Mouse (Mus musculus) urinary bladder, adult 18-20 months (tissue): Measurements from ENCODE around the gene Upk3b.
A peak's percentile ranks its signal among the peaks of the same experiment; 100 is the strongest.
"Not testable (repeated sequence)": the region's sequence is repeated elsewhere in the genome, so short reads cannot be mapped to it uniquely, and the experiment has no call there.

Experiments used
- DNase-seq, 2 experiments: peaks; one replicate each; pipeline ENCODE4 v3.0.0; 2022; ENCODE audit warnings: low spot score in 2 of 2, mixed read lengths in 2 of 2

Upk3b gene

GRCm38 (mm10) chr5:136034868-136035267, 3.4 kb upstream of the Upk3b start:
- DNase-seq, result no peak

- no peak for DNase-seq
Measured at GRCm38 (mm10) chr5:136035285-136035684, 3.0 kb upstream of the Upk3b start.

GRCm38 (mm10) chr5:136036667-136037066, 1.6 kb upstream of the Upk3b start:
- no peak for DNase-seq

GRCm38 (mm10) chr5:136040210-136040609, 1.9 kb downstream of the Upk3b start:
- no peak for DNase-seq

GRCm38 (mm10) chr5:136041260-136041659, 3.0 kb downstream of the Upk3b start:
- DNase-seq, result no peak

GRCm38 (mm10) chr5:136041666-136042065, 3.4 kb downstream of the Upk3b start:
- no peak for DNase-seq

- DNase-seq, result peak in 1 of 2 experiments; percentile 52
Measured at GRCm38 (mm10) chr5:136044865-136045264, 6.6 kb downstream of the Upk3b start.

- peak in 1 of 2 experiments; percentile 26 for DNase-seq
Measured at GRCm38 (mm10) chr5:136045408-136045807, 7.1 kb downstream of the Upk3b start.

GRCm38 (mm10) chr5:136045987-136046386, 7.7 kb downstream of the Upk3b start:
- peak; percentile 71 to 90 for DNase-seq

GRCm38 (mm10) chr5:136048541-136048940, 10.2 kb downstream of the Upk3b start:
- not testable (repeated sequence) for DNase-seq

GRCm38 (mm10) chr5:136049926-136050325, 11.6 kb downstream of the Upk3b start:
- DNase-seq, result no peak

- peak; percentile 14 to 59 for DNase-seq
Measured at GRCm38 (mm10) chr5:136051231-136052085, 13.2 kb downstream of the Upk3b start.

- DNase-seq, result no peak
Measured at GRCm38 (mm10) chr5:136052861-136053655, 14.8 kb downstream of the Upk3b start.

- DNase-seq, result no peak
Measured at GRCm38 (mm10) chr5:136054301-136055077, 16.2 kb downstream of the Upk3b start, which contains the start of gene Upk3bl. Gene Upk3bl, plus strand, starts transcription at chr5:136054492.

- DNase-seq, result no peak
Measured at GRCm38 (mm10) chr5:136056062-136056461, 17.8 kb downstream of the Upk3b start.

- DNase-seq, result peak in 1 of 2 experiments; percentile 23
Measured at GRCm38 (mm10) chr5:136057085-136057484, 18.8 kb downstream of the Upk3b start.

- peak; percentile 66 to 87 for DNase-seq
Measured at GRCm38 (mm10) chr5:136061567-136061966, 23.3 kb downstream of the Upk3b start.

GRCm38 (mm10) chr5:136063920-136064319, 25.6 kb downstream of the Upk3b start:
- DNase-seq, result no peak

- DNase-seq, result not testable (repeated sequence)
Measured at GRCm38 (mm10) chr5:136066404-136067148, 28.3 kb downstream of the Upk3b start.

GRCm38 (mm10) chr5:136069411-136069810, 31.1 kb downstream of the Upk3b start:
- DNase-seq, result no peak

- DNase-seq, result no peak
Measured at GRCm38 (mm10) chr5:136073051-136073450, 34.8 kb downstream of the Upk3b start.
